16 mouse cellular contexts compared by ENCODE assay signal in the genomic region with DNA sequence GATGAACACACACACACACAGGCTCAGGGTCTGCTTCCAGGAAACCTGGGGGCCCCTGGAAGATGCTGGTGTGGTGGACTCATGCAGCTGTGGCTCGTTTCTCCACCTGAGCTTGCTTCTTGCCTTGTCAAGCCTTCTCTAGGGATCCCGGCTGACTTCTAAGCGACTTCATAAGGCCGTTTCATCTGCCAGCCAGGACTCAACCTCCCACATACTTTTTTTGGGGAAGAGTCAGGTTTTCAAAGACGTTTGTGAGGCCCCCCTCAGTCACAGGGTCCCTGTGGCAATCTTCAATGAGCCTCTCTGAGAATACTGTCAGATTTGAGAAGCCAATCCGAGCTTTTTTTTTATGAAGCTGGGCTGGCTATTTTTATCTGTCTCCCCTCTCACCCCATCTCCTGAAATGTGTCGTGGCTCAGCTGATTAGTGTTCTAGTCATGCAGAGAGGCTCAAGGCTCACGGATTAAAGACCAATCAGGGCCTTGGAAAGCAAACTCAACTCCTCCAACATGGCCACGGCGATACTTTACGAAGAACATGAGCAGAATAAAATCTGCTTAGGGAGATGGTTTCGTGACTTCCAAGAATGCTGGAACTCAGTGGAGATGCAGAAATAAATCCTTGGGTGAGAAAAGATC. TPM values are rescaled to one million over a fixed set of nuclear protein-coding genes. Genes with fewer than 3 reads are reported as not detected.
DNase-seq lines count a peak whose midpoint lies in the region; ATAC-seq and TF ChIP-seq lines count a peak whose summit lies in the region.
"Had no signal": no experiment of that assay in that cellular context is flagged by ENCODE, and none has a peak within 500 bp of the region (broad histone marks: within the 10 kb centered on the region; RNA-seq: fewer than 3 reads in every experiment).

No protein-coding gene starts in this region.

- no peaks in the 10 kb centered on the region for H3K27me3 ChIP-seq in forebrain, embryonic 15.5 days
- H3K27me3 ChIP-seq in forebrain, embryonic 13.5 days, result no peaks in the 10 kb centered on the region
- H3K27me3 ChIP-seq in heart, postnatal 0 days (ENCODE audit: control insufficient read depth, insufficient read depth, low read length), result no peaks in the 10 kb centered on the region
- H3K27me3 ChIP-seq in limb, embryonic 14.5 days (ENCODE audit: control insufficient read depth, insufficient read depth, low read length), result no peaks in the 10 kb centered on the region
- H3K27me3 ChIP-seq: neural tube, embryonic 12.5 days; Patski had no signal

- TF ChIP-seq CTCF in heart, postnatal 0 days (IDR thresholded peaks at IDR 0.05; ENCODE audit: low read depth), result no peak
- no peak for TF ChIP-seq CTCF in brain, embryonic 14.5 days (IDR thresholded peaks at IDR 0.05; ENCODE audit: borderline replicate concordance, extremely low read depth, insufficient read depth, insufficient read length)

- peaks cover 5% of the 10 kb centered on the region; the same call in 1 of the 2 replicates for H3K36me3 ChIP-seq in forebrain, embryonic 15.5 days
- H3K36me3 ChIP-seq in forebrain, embryonic 13.5 days (ENCODE audit: poor library complexity, severe bottlenecking), result peaks cover 15% of the 10 kb centered on the region
- no peaks in the 10 kb centered on the region; the same call in 1 of the 2 replicates for H3K36me3 ChIP-seq in heart, postnatal 0 days (replicated peaks; ENCODE audit: control insufficient read depth, insufficient read depth, low read length)
- H3K36me3 ChIP-seq in limb, embryonic 14.5 days (ENCODE audit: control insufficient read depth, insufficient read depth, low read length), result peaks cover 11% of the 10 kb centered on the region
- H3K36me3 ChIP-seq: neural tube, embryonic 12.5 days had no signal

- no peak for DNase-seq in heart, postnatal 0 days (ENCODE audit: low spot score)
- DNase-seq in heart, postnatal 36 days, result no peak
- DNase-seq in brain, embryonic 14.5 days (ENCODE audit: low read depth), result peak; percentile 71
- no peak for DNase-seq in limb, embryonic 14.5 days (ENCODE audit: low spot score)
- DNase-seq in adrenal gland, adult 18-20 months (ENCODE audit: low spot score in 2 of 2), result no peak
- DNase-seq in layer of hippocampus, adult 11-12 months (ENCODE audit: low spot score), result no peak
- DNase-seq: cerebellum, adult 2 months; gastrocnemius, postnatal 14 days; kidney, adult 8-10 months; left cerebral cortex, postnatal 4 days; lung, postnatal 14 days; right cerebral cortex, postnatal 4 days had no signal

- H3K4me3 ChIP-seq in forebrain, embryonic 15.5 days, result no peak overlapping the region
- H3K4me3 ChIP-seq in forebrain, embryonic 13.5 days, result no peak overlapping the region
- no peak overlapping the region for H3K4me3 ChIP-seq in heart, postnatal 0 days (ENCODE audit: low read depth, low read length)
- H3K4me3 ChIP-seq in limb, embryonic 14.5 days (replicated peaks; ENCODE audit: low read length), result no peak overlapping the region
- H3K4me3 ChIP-seq: neural tube, embryonic 12.5 days had no signal

- 58% methylated on average over 12 of the region's 12 CpGs for WGBS in forebrain, embryonic 15.5 days
- WGBS in forebrain, embryonic 13.5 days, result 62% methylated on average over 12 of the region's 12 CpGs
- WGBS in heart, postnatal 0 days, result 33% methylated on average over 12 of the region's 12 CpGs
- WGBS in limb, embryonic 14.5 days, result 56% methylated on average over 12 of the region's 12 CpGs

- ATAC-seq in forebrain, embryonic 15.5 days (replicated peaks), result no peak
- no peak for ATAC-seq in forebrain, embryonic 13.5 days
- ATAC-seq in heart, postnatal 0 days (ENCODE audit: insufficient read depth, low read depth), result no peak
- no peak for ATAC-seq in limb, embryonic 14.5 days (ENCODE audit: low FRiP score, low read depth)
- ATAC-seq: Patski had no signal

- no peak for TF ChIP-seq POLR2A in brain, embryonic 14.5 days (IDR thresholded peaks at IDR 0.05; ENCODE audit: borderline replicate concordance, extremely low read depth, insufficient read depth, insufficient read length, poor library complexity, severe bottlenecking)
- TF ChIP-seq POLR2A in limb, embryonic 14.5 days (IDR thresholded peaks at IDR 0.05; ENCODE audit: borderline replicate concordance, extremely low read depth, insufficient read depth, insufficient read length), result no peak

- intact Hi-C loops in heart, postnatal 36 days (cut with DNase I), result no loop called here

- no peak overlapping the region for H3K9ac ChIP-seq in forebrain, embryonic 15.5 days (replicated peaks)
- no peak overlapping the region for H3K9ac ChIP-seq in forebrain, embryonic 13.5 days
- H3K9ac ChIP-seq in heart, postnatal 0 days (replicated peaks; ENCODE audit: low read depth, low read length), result 0 out of 2 replicates have a peak overlapping the region, but pooled peaks have one; percentile 19
- no peak overlapping the region for H3K9ac ChIP-seq in limb, embryonic 14.5 days (ENCODE audit: low read depth, low read length, severe bottlenecking)
- H3K9ac ChIP-seq: neural tube, embryonic 12.5 days had no signal

- no peak overlapping the region for H3K4me2 ChIP-seq in forebrain, embryonic 15.5 days (replicated peaks)
- no peak overlapping the region for H3K4me2 ChIP-seq in forebrain, embryonic 13.5 days
- no peak overlapping the region for H3K4me2 ChIP-seq in heart, postnatal 0 days (ENCODE audit: low read depth, low read length)
- no peak overlapping the region for H3K4me2 ChIP-seq in limb, embryonic 14.5 days (replicated peaks; ENCODE audit: low read depth, low read length, severe bottlenecking)
- H3K4me2 ChIP-seq: neural tube, embryonic 12.5 days had no signal

- H3K4me1 ChIP-seq in forebrain, embryonic 15.5 days, result no peaks in the 10 kb centered on the region
- peaks cover 14% of the 10 kb centered on the region for H3K4me1 ChIP-seq in forebrain, embryonic 13.5 days
- H3K4me1 ChIP-seq in heart, postnatal 0 days (ENCODE audit: control insufficient read depth, insufficient read depth), result peaks cover 20% of the 10 kb centered on the region
- H3K4me1 ChIP-seq in limb, embryonic 14.5 days (ENCODE audit: control insufficient read depth, insufficient read depth, low read length), result no peaks in the 10 kb centered on the region; the same call in 1 of the 2 replicates

- H3K9me3 ChIP-seq in forebrain, embryonic 15.5 days, result no peaks in the 10 kb centered on the region
- no peaks in the 10 kb centered on the region for H3K9me3 ChIP-seq in forebrain, embryonic 13.5 days (replicated peaks)
- H3K9me3 ChIP-seq in heart, postnatal 0 days (replicated peaks; ENCODE audit: control insufficient read depth, low read length), result no peaks in the 10 kb centered on the region
- H3K9me3 ChIP-seq in limb, embryonic 14.5 days (ENCODE audit: control insufficient read depth, low read length), result no peaks in the 10 kb centered on the region
- H3K9me3 ChIP-seq: neural tube, embryonic 12.5 days had no signal

- 0 out of 2 replicates have a peak overlapping the region, but pooled peaks have one; percentile 4 for H3K27ac ChIP-seq in forebrain, embryonic 15.5 days (replicated peaks)
- H3K27ac ChIP-seq in forebrain, embryonic 13.5 days, result no peak overlapping the region
- peak overlapping the region; percentile 33 for H3K27ac ChIP-seq in heart, postnatal 0 days (ENCODE audit: low read depth)
- H3K27ac ChIP-seq in limb, embryonic 14.5 days (replicated peaks; ENCODE audit: low read depth, low read length), result 0 out of 2 replicates have a peak overlapping the region, but pooled peaks have one; percentile 14
- H3K27ac ChIP-seq: neural tube, embryonic 12.5 days had no signal

- TF ChIP-seq EP300 in heart, postnatal 0 days (IDR thresholded peaks at IDR 0.05; ENCODE audit: low read depth), result no peak

RNA-seq across cellular contexts. Expression of a gene that starts 33.5 kb away (rescaled TPM):
- polyA plus RNA-seq in forebrain, embryonic 15.5 days (2015; fragmentation: Nextera tagmentation; extraction: Ambion mirVana), result 53.9 and 55.4 TPM in 2 replicates
- 55.6 and 63.5 TPM in 2 replicates for polyA plus RNA-seq in forebrain, embryonic 13.5 days (2015; fragmentation: Nextera tagmentation; extraction: Ambion mirVana)
- total RNA-seq in heart, postnatal 0 days (2014; rRNA removed; ENCODE audit: low replicate concordance), result 53.5 and 85.3 TPM in 2 replicates
- polyA plus RNA-seq in heart, postnatal 0 days (2015; fragmentation: Nextera tagmentation; extraction: Ambion mirVana), result 25.9 and 27.4 TPM in 2 replicates
- 10 to 100 TPM; 17.1 to 19.3 TPM for total RNA-seq in heart, postnatal 36 days (2021)
- 30.2 and 34.4 TPM in 2 replicates for polyA plus RNA-seq in brain, embryonic 14.5 days (2012; rRNA removed)
- 25.3 and 28.0 TPM in 2 replicates for polyA plus RNA-seq in limb, embryonic 14.5 days (2012; rRNA removed)
- 45.4 and 53.9 TPM in 2 replicates for polyA plus RNA-seq in limb, embryonic 14.5 days (2014; fragmentation: Nextera tagmentation; extraction: Ambion mirVana)
- total RNA-seq in adrenal gland, adult 18-20 months (2021), result 10 to 100 TPM; 22.0 to 22.3 TPM
